Mouse (Mus musculus): ENCODE measurements around the gene Id1. TPM values are rescaled to one million over a fixed set of nuclear protein-coding genes. Genes with fewer than 3 reads are reported as not detected.

The Id1 gene
- polyA plus RNA-seq, 1 experiment from 2014 or later = 76.1 TPM

DNA sequence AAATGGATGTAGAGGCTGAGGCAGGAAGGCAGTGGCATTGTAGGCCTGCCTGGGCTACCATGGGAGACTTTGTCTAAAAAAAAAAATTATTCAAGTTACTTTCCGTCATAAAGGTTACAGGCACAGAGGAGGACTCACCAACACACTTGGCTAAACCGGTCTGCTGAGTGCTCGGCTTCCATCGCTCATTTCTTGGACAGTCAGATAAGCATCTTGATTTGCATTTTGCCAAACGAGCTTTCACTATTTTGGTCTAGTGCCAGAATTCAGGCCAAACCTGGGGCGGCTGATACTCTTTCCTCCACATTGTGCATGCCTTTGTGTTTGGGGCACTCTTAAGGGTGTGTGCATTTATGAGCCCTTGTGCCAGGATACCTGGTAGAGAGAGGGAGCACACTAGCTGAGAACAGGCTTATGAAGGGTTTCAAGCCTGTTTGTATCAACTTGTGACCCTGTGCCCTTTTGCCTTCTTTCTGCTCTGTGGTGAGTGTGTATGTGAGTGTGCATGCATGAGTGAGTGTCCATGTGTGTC lies 19.7 kb upstream of the Id1 start:
- Histone ChIP-seq H3K36me3 (ENCODE audit: control insufficient read depth, insufficient read depth) (no peaks in the 10 kb centered on the region), H3K4me3 (ENCODE audit: low read depth, low read length) (no peak overlapping the region), H3K27ac (ENCODE audit: low read depth, low read length) (no peak overlapping the region), H3K27me3 (replicated peaks; ENCODE audit: control insufficient read depth, insufficient read depth, low read length) (no peaks in the 10 kb centered on the region), H3K4me1 (replicated peaks; ENCODE audit: control insufficient read depth, insufficient read depth, low read length) (no peaks in the 10 kb centered on the region), H3K9me3 (ENCODE audit: control insufficient read depth) (no peaks in the 10 kb centered on the region), H3K4me2 (replicated peaks; ENCODE audit: low read depth) (no peak overlapping the region), H3K9ac (ENCODE audit: low read depth, low read length) (no peak overlapping the region)
- no peak for TF ChIP-seq CTCF (IDR thresholded peaks at IDR 0.05; ENCODE audit: low read depth)
- peak; percentile 31; the same call in 1 of the 2 replicates for ATAC-seq
- WGBS = 36% methylated on average over 6 of the region's 6 CpGs

DNA sequence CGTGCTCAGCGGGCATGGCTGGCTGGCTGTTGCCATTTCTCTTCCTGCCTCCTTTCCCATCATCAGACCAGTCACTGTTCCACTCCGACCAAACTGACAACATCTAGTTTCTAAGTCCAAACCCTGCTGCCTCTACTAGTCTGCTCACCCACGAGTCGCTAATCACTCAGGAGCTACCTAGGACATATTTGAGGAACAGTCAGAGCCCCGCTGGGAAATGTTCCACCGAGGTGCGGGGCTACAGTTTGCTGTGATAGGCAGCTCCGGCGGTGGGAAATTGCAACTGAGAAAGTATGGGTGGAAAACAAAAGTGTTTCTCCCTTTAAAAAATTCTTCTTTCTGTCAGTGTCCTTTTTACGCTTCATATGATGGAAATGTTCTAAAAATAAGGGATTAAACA lies 18.4 kb upstream of the Id1 start:
- Histone ChIP-seq H3K4me1 (replicated peaks; ENCODE audit: control insufficient read depth, insufficient read depth, low read length) (no peaks in the 10 kb centered on the region), H3K4me3 (ENCODE audit: low read depth, low read length) (no peak overlapping the region), H3K27ac (ENCODE audit: low read depth, low read length) (no peak overlapping the region), H3K36me3 (ENCODE audit: control insufficient read depth, insufficient read depth) (no peaks in the 10 kb centered on the region), H3K4me2 (replicated peaks; ENCODE audit: low read depth) (no peak overlapping the region), H3K27me3 (replicated peaks; ENCODE audit: control insufficient read depth, insufficient read depth, low read length) (no peaks in the 10 kb centered on the region), H3K9ac (ENCODE audit: low read depth, low read length) (no peak overlapping the region), H3K9me3 (ENCODE audit: control insufficient read depth) (no peaks in the 10 kb centered on the region)
- TF ChIP-seq CTCF (IDR thresholded peaks at IDR 0.05; ENCODE audit: low read depth) = no peak
- ATAC-seq = no peak
- 73% methylated on average over 11 of the region's 11 CpGs for WGBS

- H3K9me3 ChIP-seq (ENCODE audit: control insufficient read depth) = no peaks in the 10 kb centered on the region
- no peaks in the 10 kb centered on the region for H3K4me1 ChIP-seq (replicated peaks; ENCODE audit: control insufficient read depth, insufficient read depth, low read length)
- H3K36me3 ChIP-seq (ENCODE audit: control insufficient read depth, insufficient read depth) = no peaks in the 10 kb centered on the region
- no peak for TF ChIP-seq CTCF (IDR thresholded peaks at IDR 0.05; ENCODE audit: low read depth)
- H3K27ac ChIP-seq (ENCODE audit: low read depth, low read length) = no peak overlapping the region
- H3K9ac ChIP-seq (ENCODE audit: low read depth, low read length) = no peak overlapping the region
- no peaks in the 10 kb centered on the region for H3K27me3 ChIP-seq (replicated peaks; ENCODE audit: control insufficient read depth, insufficient read depth, low read length)
- ATAC-seq = no peak
- no peak overlapping the region for H3K4me2 ChIP-seq (replicated peaks; ENCODE audit: low read depth)
- no peak overlapping the region for H3K4me3 ChIP-seq (ENCODE audit: low read depth, low read length)
- 62% methylated on average over 6 of the region's 6 CpGs for WGBS
These were observed 18.0 kb upstream of the Id1 start for GRCm38 (mm10) chr2:152718076-152718475.

DNA sequence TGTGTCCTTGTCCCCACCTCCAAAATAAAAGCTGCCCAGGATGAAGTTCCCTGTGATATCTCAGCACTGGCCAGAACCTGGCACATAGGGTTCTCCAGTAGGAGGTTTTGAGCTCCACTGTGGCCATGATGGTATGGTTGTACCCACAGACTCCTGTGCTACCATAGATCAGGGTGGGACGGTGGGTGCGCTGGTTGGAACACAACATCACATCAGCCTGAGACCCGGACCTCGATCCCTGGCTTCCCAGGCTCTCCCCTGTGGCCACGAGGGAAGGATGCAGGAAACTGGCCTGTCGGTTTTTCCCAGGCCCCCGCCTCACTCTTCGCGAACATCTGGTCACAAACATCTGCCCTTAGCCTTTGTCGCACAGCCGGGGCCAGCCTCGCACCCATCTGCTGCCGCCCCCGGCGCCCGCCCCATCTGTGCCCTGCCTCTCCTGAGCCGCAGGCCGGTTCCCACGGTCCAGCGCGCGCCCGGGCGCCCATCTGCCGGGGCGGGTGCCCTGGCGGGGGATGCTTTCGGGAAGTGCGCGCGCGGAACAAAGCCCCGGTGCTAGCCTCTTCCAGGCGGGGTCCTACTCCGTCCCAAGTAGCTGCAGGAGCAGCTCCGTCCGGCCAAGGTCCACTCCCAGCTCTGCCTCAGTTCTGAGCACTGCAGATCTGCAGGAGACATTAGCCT lies 12.3 kb upstream of the Id1 start:
- 6% methylated on average over 37 of the region's 37 CpGs for WGBS
- peak; percentile 28; the same call in 1 of the 2 replicates for ATAC-seq

GRCm38 (mm10) chr2:152724332-152724723 lies 11.7 kb upstream of the Id1 start:
- H3K4me1 ChIP-seq (replicated peaks; ENCODE audit: control insufficient read depth, insufficient read depth, low read length) = peaks cover 19% of the 10 kb centered on the region
- 60% methylated on average over 3 of the region's 3 CpGs for WGBS
- H3K9me3 ChIP-seq (ENCODE audit: control insufficient read depth) = no peaks in the 10 kb centered on the region
- peak overlapping the region; percentile 65 for H3K4me2 ChIP-seq (replicated peaks; ENCODE audit: low read depth)
- no peak for TF ChIP-seq CTCF (IDR thresholded peaks at IDR 0.05; ENCODE audit: low read depth)
- H3K27ac ChIP-seq (ENCODE audit: low read depth, low read length) = no peak overlapping the region
- no peaks in the 10 kb centered on the region for H3K27me3 ChIP-seq (replicated peaks; ENCODE audit: control insufficient read depth, insufficient read depth, low read length)
- peak overlapping the region; percentile 28 for H3K4me3 ChIP-seq (ENCODE audit: low read depth, low read length)
- H3K9ac ChIP-seq (ENCODE audit: low read depth, low read length) = no peak overlapping the region
- no peaks in the 10 kb centered on the region for H3K36me3 ChIP-seq (ENCODE audit: control insufficient read depth, insufficient read depth)
- ATAC-seq = no peak

More for the DNA sequence above, 12.3 kb upstream of the Id1 start:
- TF ChIP-seq CTCF (IDR thresholded peaks at IDR 0.05; ENCODE audit: low read depth) = no peak
- Histone ChIP-seq H3K9ac (ENCODE audit: low read depth, low read length) (peak overlapping the region; percentile 42), H3K36me3 (ENCODE audit: control insufficient read depth, insufficient read depth) (no peaks in the 10 kb centered on the region), H3K4me1 (replicated peaks; ENCODE audit: control insufficient read depth, insufficient read depth, low read length) (peaks cover 13% of the 10 kb centered on the region; the same call in 1 of the 2 replicates), H3K4me2 (replicated peaks; ENCODE audit: low read depth) (peak overlapping the region; percentile 65), H3K27ac (ENCODE audit: low read depth, low read length) (no peak overlapping the region), H3K4me3 (ENCODE audit: low read depth, low read length) (peak overlapping the region; percentile 28), H3K27me3 (replicated peaks; ENCODE audit: control insufficient read depth, insufficient read depth, low read length) (no peaks in the 10 kb centered on the region), H3K9me3 (ENCODE audit: control insufficient read depth) (no peaks in the 10 kb centered on the region)

- peaks cover 21% of the 10 kb centered on the region for H3K4me1 ChIP-seq (replicated peaks; ENCODE audit: control insufficient read depth, insufficient read depth, low read length)
- WGBS = 48% methylated on average over 15 of the region's 15 CpGs
- H3K4me2 ChIP-seq (replicated peaks; ENCODE audit: low read depth) = no peak overlapping the region
- H3K9me3 ChIP-seq (ENCODE audit: control insufficient read depth) = no peaks in the 10 kb centered on the region
- no peak overlapping the region for H3K9ac ChIP-seq (ENCODE audit: low read depth, low read length)
- no peak for ATAC-seq
- no peak for TF ChIP-seq CTCF (IDR thresholded peaks at IDR 0.05; ENCODE audit: low read depth)
- H3K36me3 ChIP-seq (ENCODE audit: control insufficient read depth, insufficient read depth) = no peaks in the 10 kb centered on the region
- no peak overlapping the region for H3K27ac ChIP-seq (ENCODE audit: low read depth, low read length)
- H3K27me3 ChIP-seq (replicated peaks; ENCODE audit: control insufficient read depth, insufficient read depth, low read length) = no peaks in the 10 kb centered on the region
- H3K4me3 ChIP-seq (ENCODE audit: low read depth, low read length) = no peak overlapping the region
These were observed 10.8 kb upstream of the Id1 start for GRCm38 (mm10) chr2:152725178-152725750.
